Mouse (Mus musculus) ES-Bruce4 (cell line): ENCODE results near the gene Fkbp5.

Experiments
- CTCF ChIP-seq: IDR thresholded peaks from one replicate; pipeline ENCODE4 v1.8.1; 2011; ENCODE audit warnings: low read depth, low read length
- EP300 ChIP-seq: IDR thresholded peaks from 2 replicates; pipeline ENCODE4 v1.6.1; 2011; ENCODE audit warnings: low read depth, low read length; ENCODE audit not compliant: insufficient read depth
- POLR2A ChIP-seq: IDR thresholded peaks from one replicate; pipeline ENCODE4 v1.8.1; 2011; ENCODE audit warnings: low read length; ENCODE audit not compliant: insufficient read depth

DNA sequence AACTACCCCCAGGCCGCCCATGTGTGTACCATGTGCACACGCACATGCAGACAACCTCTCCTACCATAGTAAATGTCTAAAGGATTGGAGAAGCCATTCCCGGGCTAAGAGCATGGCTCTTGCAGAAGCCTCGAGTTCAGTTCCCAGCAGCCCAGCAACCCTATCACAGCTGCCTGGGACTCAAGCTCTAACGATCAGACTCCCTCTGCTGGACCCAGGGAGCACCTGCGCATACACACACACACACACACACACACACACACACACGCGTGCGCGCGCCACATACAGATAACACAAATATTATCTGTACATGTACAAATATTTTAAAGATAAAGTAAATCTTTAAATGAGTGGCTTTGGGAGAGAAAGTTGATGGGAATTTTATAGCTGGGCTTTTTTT is 113.0 kb downstream of the Fkbp5 start:
- TF ChIP-seq CTCF, result peak; percentile 19
- TF ChIP-seq POLR2A, result no peak
- no peak for TF ChIP-seq EP300
